Mouse (Mus musculus) heart, postnatal 0 days (tissue): ENCODE results near the gene Gm26938.

Source experiments
- CTCF ChIP-seq: IDR thresholded peaks from 2 replicates; pipeline ENCODE4 v1.5.1; 2016; ENCODE audit warnings: antibody characterized with exemption, control low read depth, low read depth
- EP300 ChIP-seq: IDR thresholded peaks from 2 replicates; pipeline ENCODE4 v1.6.1; 2016; ENCODE audit warnings: antibody characterized with exemption, low read depth

- TF ChIP-seq CTCF = no peak
- TF ChIP-seq EP300 = no peak
These were observed 260 bp downstream of the Gm26938 start for GRCm38 (mm10) chr5:139825947-139826346.
